Mouse (Mus musculus) embryonic facial prominence, embryonic 13.5 days (tissue): ENCODE results near the gene Gbgt1. TPM values are rescaled to one million over a fixed set of nuclear protein-coding genes. Genes with fewer than 3 reads are reported as not detected.
"Not testable (repeated sequence)": the region's sequence is repeated elsewhere in the genome, so short reads cannot be mapped to it uniquely, and the experiment has no call there.

Source experiments
- ATAC-seq: fragments of 200-750 bp; cut with Nextera tagmentation; 2 replicates; pipeline ENCODE4 v1.8.0; 2017; ENCODE audit warnings: low read depth; ENCODE audit not compliant: insufficient number of reproducible peaks, insufficient read depth, low FRiP score, low TSS enrichment
- H3K27ac ChIP-seq: fragments of 300-500 bp; sonication (generic); 2 replicates; pipeline ENCODE4 v1.5.1; 2015; ENCODE audit warnings: moderate library complexity, mild to moderate bottlenecking, inconsistent platforms
- H3K27me3 ChIP-seq: fragments of 300-500 bp; sonication (generic); 2 replicates; pipeline ENCODE4 v1.6.1; 2015; ENCODE audit warnings: mild to moderate bottlenecking, inconsistent platforms
- H3K36me3 ChIP-seq: fragments of 300-500 bp; sonication (generic); 2 replicates; pipeline ENCODE4 v1.6.1; 2015; ENCODE audit warnings: mild to moderate bottlenecking, inconsistent platforms
- H3K4me1 ChIP-seq: fragments of 300-500 bp; sonication (generic); 2 replicates; pipeline ENCODE4 v1.6.1; 2015; ENCODE audit warnings: inconsistent platforms
- H3K4me2 ChIP-seq: fragments of 300-500 bp; sonication (generic); 2 replicates; pipeline ENCODE4 v1.6.1; 2015; ENCODE audit warnings: moderate library complexity, mild to moderate bottlenecking, inconsistent platforms
- H3K4me3 ChIP-seq: fragments of 300-500 bp; sonication (generic); 2 replicates; pipeline ENCODE4 v1.5.1; 2015; ENCODE audit warnings: mild to moderate bottlenecking, inconsistent platforms
- H3K9ac ChIP-seq: fragments of 300-500 bp; sonication (generic); 2 replicates; pipeline ENCODE4 v1.6.1; 2015; ENCODE audit warnings: mild to moderate bottlenecking, inconsistent platforms
- H3K9me3 ChIP-seq: fragments of 300-500 bp; sonication (generic); 2 replicates; pipeline ENCODE4 v1.6.1; 2016; ENCODE audit warnings: inconsistent platforms
- WGBS: fragments of 180-500 bp; shearing (Covaris S2); methylation state at CpG from one replicate; pipeline ENCODE4 v1.1.7; 2015; ENCODE audit warnings: mixed read lengths; 5-methylcytosine and 5-hydroxymethylcytosine counted together
- polyA plus RNA-seq: library from polyadenylated mRNA; unstranded; fragments of >200 nt; fragmentation: Nextera tagmentation; extraction: Ambion mirVana; gene quantifications from 2 replicates; pipeline ENCODE4 v1.2.1, GENCODE M21; 2015

Gene Gbgt1
- polyA plus RNA-seq, 1 experiment from 2014 or later, result 0.35 TPM

- H3K4me1 ChIP-seq, result peaks cover 17% of the 10 kb centered on the region
- no peak overlapping the region for H3K4me3 ChIP-seq
- H3K36me3 ChIP-seq, result peaks cover 43% of the 10 kb centered on the region
- 88% methylated on average over 2 of the region's 2 CpGs for WGBS
- ATAC-seq, result no peak
- 0 out of 2 replicates have a peak, but pooled peaks cover 3% of the 10 kb centered on the region for H3K9me3 ChIP-seq
- H3K27ac ChIP-seq, result no peak overlapping the region
- H3K27me3 ChIP-seq, result 0 out of 2 replicates have a peak, but pooled peaks cover under 1% of the 10 kb centered on the region
- no peak overlapping the region for H3K9ac ChIP-seq
- no peak overlapping the region for H3K4me2 ChIP-seq
Observed at GRCm38 (mm10) chr2:28470591-28470990, 26.1 kb upstream of the Gbgt1 start.

- 93% methylated on average over 8 of the region's 8 CpGs for WGBS
- H3K36me3 ChIP-seq, result peaks cover 43% of the 10 kb centered on the region
- H3K4me1 ChIP-seq, result not testable (repeated sequence)
Observed at GRCm38 (mm10) chr2:28472011-28472410, 24.7 kb upstream of the Gbgt1 start.

DNA sequence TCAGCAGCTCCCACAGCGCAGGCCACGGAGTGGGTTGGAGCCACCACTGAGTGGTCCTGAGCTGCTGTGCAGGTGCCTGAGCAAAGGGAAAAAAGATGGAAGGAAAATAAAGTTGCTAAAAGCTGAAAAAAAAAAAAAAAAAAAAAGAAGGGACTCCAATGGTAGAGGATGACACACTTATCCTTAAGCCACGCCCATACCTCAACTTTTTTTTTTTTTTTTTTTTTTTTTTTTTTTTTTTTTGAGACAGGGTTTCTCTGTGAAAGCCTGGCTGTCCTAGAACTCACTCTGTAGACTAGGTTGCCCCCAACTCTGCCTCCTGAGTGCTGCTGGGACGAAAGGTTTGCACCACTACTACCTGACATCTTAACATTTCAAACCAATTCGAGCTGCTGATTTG lies 18.7 kb upstream of the Gbgt1 start:
- H3K27me3 ChIP-seq, H3K4me3 ChIP-seq, H3K27ac ChIP-seq, H3K36me3 ChIP-seq, H3K9ac ChIP-seq, H3K9me3 ChIP-seq, H3K4me1 ChIP-seq, ATAC-seq, H3K4me2 ChIP-seq: not testable (repeated sequence)
- 93% methylated on average over 5 of the region's 5 CpGs for WGBS

More at GRCm38 (mm10) chr2:28472011-28472410, 24.7 kb upstream of the Gbgt1 start:
- not testable (repeated sequence) for H3K9me3 ChIP-seq, H3K4me3 ChIP-seq, H3K27me3 ChIP-seq, H3K27ac ChIP-seq, ATAC-seq, H3K4me2 ChIP-seq, H3K9ac ChIP-seq

- no peaks in the 10 kb centered on the region for H3K27me3 ChIP-seq
- H3K9ac ChIP-seq, result no peak overlapping the region
- no peaks in the 10 kb centered on the region for H3K4me1 ChIP-seq
- ATAC-seq, result no peak
- no peaks in the 10 kb centered on the region for H3K36me3 ChIP-seq
- 75% methylated on average over 20 of the region's 20 CpGs for WGBS
- no peak overlapping the region for H3K4me2 ChIP-seq
- H3K27ac ChIP-seq, result no peak overlapping the region
- H3K9me3 ChIP-seq, result no peaks in the 10 kb centered on the region
- no peak overlapping the region for H3K4me3 ChIP-seq
Observed at GRCm38 (mm10) chr2:28479208-28480204, 17.2 kb upstream of the Gbgt1 start.

DNA sequence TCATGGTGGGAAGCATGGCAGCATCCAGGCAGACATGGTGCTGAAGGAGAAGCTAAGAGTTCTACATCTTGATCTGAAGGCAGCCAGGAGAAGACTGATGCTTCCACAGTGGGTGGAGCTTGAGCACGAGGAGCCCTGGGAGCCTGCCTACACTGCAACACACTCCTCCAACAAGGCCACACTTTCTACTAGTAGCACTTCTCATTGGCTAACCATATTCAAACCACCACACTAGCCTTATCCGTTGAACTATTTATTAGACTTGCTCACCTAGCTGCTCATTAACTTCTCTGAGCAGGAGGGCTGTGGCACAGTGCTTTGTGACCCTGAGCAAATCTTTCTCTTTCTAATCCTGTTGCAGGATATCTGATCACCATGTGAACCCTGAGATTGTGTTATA lies 12.8 kb upstream of the Gbgt1 start:
- H3K36me3 ChIP-seq, result no peaks in the 10 kb centered on the region
- WGBS, result 72% methylated on average over 2 of the region's 2 CpGs
- no peak overlapping the region for H3K9ac ChIP-seq
- ATAC-seq, result no peak
- no peak overlapping the region for H3K27ac ChIP-seq
- H3K9me3 ChIP-seq, result no peaks in the 10 kb centered on the region
- no peak overlapping the region for H3K4me2 ChIP-seq
- H3K27me3 ChIP-seq, result no peaks in the 10 kb centered on the region
- no peaks in the 10 kb centered on the region for H3K4me1 ChIP-seq
- no peak overlapping the region for H3K4me3 ChIP-seq

- H3K27me3 ChIP-seq, result no peaks in the 10 kb centered on the region
- no peak overlapping the region for H3K9ac ChIP-seq
- ATAC-seq, result no peak
- 88% methylated on average over 2 of the region's 2 CpGs for WGBS
- H3K27ac ChIP-seq, result no peak overlapping the region
- H3K4me3 ChIP-seq, result no peak overlapping the region
- H3K36me3 ChIP-seq, result no peaks in the 10 kb centered on the region
- H3K4me1 ChIP-seq, result no peaks in the 10 kb centered on the region
- H3K4me2 ChIP-seq, result no peak overlapping the region
- no peaks in the 10 kb centered on the region for H3K9me3 ChIP-seq
Observed at GRCm38 (mm10) chr2:28494521-28494920, 2.2 kb upstream of the Gbgt1 start.

DNA sequence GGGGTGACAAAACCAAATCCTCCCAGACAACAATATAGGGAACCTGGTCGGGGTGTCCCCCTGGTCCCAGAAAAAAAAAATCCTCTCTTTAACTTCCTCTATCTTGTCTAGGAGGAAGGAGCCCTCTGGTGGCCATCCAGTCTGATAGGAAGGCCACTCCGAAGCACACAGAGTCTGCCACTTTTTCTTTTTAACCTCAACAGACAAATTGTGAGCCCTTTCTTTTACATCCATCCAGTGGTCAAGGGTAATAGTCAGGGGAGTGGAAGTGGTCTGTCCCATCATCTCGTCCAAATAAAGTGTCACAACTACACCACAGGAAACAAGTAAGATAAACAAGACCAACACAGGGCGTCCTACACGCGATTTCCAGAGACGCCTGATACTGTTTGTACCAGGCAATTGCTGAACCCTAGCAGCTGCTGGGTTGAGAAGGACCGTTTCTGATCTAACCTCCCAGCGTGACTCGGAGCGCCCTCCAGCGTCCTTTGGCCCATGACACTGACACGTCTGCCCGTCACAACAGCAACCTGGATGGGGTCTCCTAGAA lies 1.4 kb upstream of the Gbgt1 start:
- ATAC-seq, result no peak
- Histone ChIP-seq H3K4me3 (no peak overlapping the region), H3K27me3 (no peaks in the 10 kb centered on the region), H3K9ac (no peak overlapping the region), H3K9me3 (no peaks in the 10 kb centered on the region), H3K4me1 (no peaks in the 10 kb centered on the region), H3K27ac (no peak overlapping the region), H3K4me2 (no peak overlapping the region), H3K36me3 (no peaks in the 10 kb centered on the region)
- 84% methylated on average over 14 of the region's 14 CpGs for WGBS

- ATAC-seq, result no peak
- no peaks in the 10 kb centered on the region for H3K4me1 ChIP-seq
- no peaks in the 10 kb centered on the region for H3K36me3 ChIP-seq
- no peak overlapping the region for H3K4me3 ChIP-seq
- no peak overlapping the region for H3K9ac ChIP-seq
- H3K4me2 ChIP-seq, result no peak overlapping the region
- no peak overlapping the region for H3K27ac ChIP-seq
- WGBS, result 80% methylated on average over 16 of the region's 16 CpGs
- no peaks in the 10 kb centered on the region for H3K27me3 ChIP-seq
- no peaks in the 10 kb centered on the region for H3K9me3 ChIP-seq
Observed at GRCm38 (mm10) chr2:28495801-28496595, 693 bp upstream of the Gbgt1 start.

DNA sequence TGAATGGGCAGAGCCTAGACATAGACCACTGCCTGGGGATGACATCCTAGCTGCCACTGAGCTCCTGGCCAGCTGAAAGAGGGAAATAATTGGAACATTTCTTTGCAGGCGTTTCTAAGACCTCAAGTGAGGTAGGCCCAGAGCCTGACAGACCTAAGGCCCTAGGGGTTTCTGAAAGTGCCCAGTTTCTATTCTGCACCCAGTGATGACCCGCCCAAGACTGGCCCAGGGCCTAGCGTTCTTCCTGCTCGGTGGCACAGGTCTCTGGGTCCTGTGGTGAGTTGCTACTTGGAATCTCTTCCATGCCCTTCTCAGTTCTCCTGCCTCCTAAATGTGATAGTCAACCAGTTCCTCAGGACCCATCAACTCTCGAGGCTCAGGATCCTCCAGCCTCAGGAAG lies 870 bp downstream of the Gbgt1 start:
- ATAC-seq, result no peak
- H3K9ac ChIP-seq, result no peak overlapping the region
- H3K4me3 ChIP-seq, result no peak overlapping the region
- no peaks in the 10 kb centered on the region for H3K27me3 ChIP-seq
- WGBS, result 81% methylated on average over 5 of the region's 5 CpGs
- no peaks in the 10 kb centered on the region for H3K9me3 ChIP-seq
- H3K4me2 ChIP-seq, result no peak overlapping the region
- no peaks in the 10 kb centered on the region for H3K4me1 ChIP-seq
- no peaks in the 10 kb centered on the region for H3K36me3 ChIP-seq
- H3K27ac ChIP-seq, result no peak overlapping the region

GRCm38 (mm10) chr2:28498431-28498830 lies 1.7 kb downstream of the Gbgt1 start:
- Histone ChIP-seq H3K27me3 (no peaks in the 10 kb centered on the region), H3K36me3 (no peaks in the 10 kb centered on the region), H3K4me3 (no peak overlapping the region), H3K27ac (no peak overlapping the region), H3K9me3 (no peaks in the 10 kb centered on the region), H3K9ac (no peak overlapping the region), H3K4me1 (no peaks in the 10 kb centered on the region), H3K4me2 (no peak overlapping the region)
- 75% methylated on average over 4 of the region's 4 CpGs for WGBS
- no peak for ATAC-seq

DNA sequence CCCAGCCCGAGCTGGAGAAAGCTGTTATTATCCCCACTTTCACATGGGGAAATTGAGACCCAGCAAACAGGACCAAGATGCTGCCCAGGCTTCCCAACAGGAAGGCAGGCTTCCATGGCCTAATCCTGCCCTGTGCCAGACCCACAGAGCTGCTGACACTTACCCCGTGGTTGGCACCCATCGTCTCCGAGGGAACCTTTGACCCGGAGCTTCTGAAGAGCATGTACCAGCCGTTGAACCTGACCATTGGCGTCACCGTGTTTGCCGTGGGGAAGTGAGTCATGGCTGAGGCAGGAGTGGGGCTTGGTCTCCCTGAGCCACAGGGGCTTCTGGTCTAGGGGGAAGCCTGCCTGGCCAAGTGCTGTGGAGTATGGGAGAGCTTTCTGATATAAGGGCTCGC lies 6.3 kb downstream of the Gbgt1 start:
- H3K36me3 ChIP-seq, result no peaks in the 10 kb centered on the region
- 82% methylated on average over 10 of the region's 10 CpGs for WGBS
- no peak overlapping the region for H3K9ac ChIP-seq
- H3K4me2 ChIP-seq, result no peak overlapping the region
- no peak for ATAC-seq
- no peaks in the 10 kb centered on the region for H3K9me3 ChIP-seq
- H3K4me3 ChIP-seq, result no peak overlapping the region
- no peaks in the 10 kb centered on the region for H3K27me3 ChIP-seq
- H3K4me1 ChIP-seq, result no peaks in the 10 kb centered on the region
- H3K27ac ChIP-seq, result no peak overlapping the region
